Mouse (Mus musculus) layer of hippocampus, adult 18-20 months (tissue): ENCODE measurements at regions not wholly inside any gene's neighbourhood (a gene's known extent, or its start where the extent isn't known, plus 50 kb on each side); places are given as distances from the start of the nearest gene placed in this dataset.
A peak's percentile ranks its signal among the peaks of the same experiment; 100 is the strongest.

Source experiments
- DNase-seq, 2 experiments: peaks; one replicate each; pipeline ENCODE4 v3.0.0; 2022; ENCODE audit warnings: low spot score in 2 of 2

DNA sequence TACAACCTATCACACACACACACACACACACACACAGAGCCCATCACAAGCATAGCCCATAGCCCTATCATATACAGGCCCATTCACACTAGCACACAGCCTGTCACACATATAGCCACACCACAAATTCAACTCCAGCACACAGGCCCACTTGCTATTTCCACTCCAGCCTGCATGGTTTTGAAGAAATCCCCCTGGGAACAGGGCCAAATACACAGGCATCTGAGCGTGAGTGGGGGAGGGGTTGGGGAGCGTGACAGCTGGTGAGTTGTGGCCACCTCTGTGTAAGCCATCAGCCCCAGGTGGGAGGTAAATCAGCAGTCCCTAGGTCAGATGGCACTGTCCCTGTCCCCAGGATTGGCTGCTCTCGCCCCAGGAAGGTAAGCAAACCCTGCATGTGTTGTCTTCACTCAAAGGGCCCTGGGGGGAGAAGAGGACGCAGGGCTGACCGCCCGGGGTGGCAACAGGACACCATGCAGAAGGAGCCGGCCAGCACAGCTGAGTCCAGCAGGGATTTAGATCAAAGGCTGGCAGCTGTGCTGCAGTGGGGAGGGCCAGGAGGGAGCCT lies 153.6 kb upstream of the Gm3448 start:
- no peak for DNase-seq

DNA sequence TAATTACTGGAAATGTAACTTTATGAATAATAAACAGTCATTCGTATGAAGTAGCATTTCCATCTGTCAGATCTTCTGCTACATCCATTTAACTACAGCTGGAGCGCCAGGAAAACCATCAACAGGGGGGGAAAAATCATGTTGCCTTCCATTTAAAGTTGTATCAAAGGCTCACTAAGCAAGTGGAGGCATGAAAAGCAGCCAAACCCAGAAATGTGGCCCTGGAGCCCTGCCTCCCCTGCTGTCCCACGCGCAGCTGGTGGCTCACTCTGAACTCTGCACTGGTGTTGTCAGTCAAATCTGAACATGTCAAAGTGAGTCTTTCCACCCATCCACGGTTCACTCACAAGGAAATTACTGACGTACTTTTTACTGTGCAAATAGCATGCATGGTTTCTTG lies 152.5 kb upstream of the Gm3448 start:
- DNase-seq, result peak; percentile 40 to 69

DNA sequence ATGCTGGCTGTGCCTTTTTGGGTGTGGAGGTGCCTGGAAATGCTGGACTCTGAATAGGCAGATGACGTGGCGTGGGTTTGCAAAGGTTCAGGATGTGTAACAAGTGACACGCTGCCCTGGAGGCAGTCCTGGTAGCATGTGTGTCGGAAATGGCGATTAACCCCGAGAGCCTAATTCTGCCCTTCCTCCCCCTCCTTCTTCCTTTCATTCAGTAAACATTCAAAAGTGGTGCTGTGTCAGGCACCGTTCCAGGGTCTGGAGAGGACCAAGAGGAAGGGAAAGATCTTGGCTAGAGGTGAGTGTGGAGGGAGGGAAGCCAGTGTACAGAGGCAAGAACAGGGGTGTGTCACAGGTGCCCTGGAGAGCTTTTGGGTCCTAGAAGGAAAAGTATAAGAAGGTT lies 151.5 kb upstream of the Gm3448 start:
- no peak for DNase-seq

DNA sequence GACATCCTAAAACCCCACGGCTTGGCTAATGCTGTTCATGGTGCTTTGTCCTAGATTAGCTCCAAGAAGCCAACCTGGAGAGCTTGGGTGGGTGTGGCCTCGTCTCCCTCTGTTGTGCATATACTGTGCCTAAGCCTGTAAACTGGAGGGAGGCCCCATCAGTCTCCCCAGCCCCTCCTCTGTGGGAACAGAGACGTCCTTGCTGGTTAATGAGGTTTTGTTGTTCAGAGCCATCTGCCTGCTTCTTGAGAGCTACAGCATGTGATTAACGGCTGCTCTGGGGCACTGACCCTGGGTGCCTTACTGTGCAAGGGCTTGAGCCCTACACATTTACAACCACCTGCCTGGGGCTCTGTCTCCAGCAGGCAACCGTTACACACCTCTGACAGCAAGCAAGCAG lies 143.9 kb upstream of the Gm3448 start:
- DNase-seq, result no peak

DNA sequence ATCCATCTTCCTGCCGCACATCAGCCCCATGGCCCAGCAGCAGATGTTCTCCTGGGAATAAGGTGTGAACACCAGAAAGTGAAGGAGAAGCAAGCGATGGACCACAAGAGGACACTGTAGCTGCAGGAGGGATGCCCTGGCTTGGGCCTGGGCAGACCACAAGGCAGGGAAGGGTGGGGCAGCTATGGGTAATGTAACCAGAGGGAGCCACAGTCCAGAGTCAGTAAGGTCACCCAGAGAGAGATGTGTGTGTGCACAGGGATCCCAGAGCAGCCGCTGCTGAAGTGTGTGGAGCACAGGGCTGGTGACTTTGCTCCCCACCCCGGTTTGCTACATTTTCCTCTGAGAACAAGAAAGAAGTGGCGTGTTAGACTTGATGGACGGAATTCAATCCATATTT lies 142.5 kb upstream of the Gm3448 start:
- DNase-seq, result no peak

DNA sequence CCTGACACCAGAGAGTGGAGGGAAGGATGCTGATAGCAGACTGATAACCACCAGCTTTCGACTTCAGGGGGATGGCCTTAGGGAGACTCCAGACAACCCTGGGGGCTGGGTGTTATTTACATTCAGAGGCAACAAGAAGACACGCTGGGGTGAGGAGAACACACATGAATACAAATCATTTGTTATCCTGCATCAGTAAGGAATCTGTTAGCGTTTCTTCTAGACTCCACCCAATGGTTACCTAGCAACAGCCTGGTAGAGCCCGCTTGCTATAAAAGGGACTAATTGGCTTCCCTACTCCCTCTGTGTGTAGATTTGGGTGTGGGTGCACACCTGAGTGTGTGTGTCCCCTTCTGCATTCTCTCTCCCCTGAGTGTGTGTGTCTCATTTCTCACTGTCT lies 140.8 kb upstream of the Gm3448 start:
- no peak for DNase-seq

DNA sequence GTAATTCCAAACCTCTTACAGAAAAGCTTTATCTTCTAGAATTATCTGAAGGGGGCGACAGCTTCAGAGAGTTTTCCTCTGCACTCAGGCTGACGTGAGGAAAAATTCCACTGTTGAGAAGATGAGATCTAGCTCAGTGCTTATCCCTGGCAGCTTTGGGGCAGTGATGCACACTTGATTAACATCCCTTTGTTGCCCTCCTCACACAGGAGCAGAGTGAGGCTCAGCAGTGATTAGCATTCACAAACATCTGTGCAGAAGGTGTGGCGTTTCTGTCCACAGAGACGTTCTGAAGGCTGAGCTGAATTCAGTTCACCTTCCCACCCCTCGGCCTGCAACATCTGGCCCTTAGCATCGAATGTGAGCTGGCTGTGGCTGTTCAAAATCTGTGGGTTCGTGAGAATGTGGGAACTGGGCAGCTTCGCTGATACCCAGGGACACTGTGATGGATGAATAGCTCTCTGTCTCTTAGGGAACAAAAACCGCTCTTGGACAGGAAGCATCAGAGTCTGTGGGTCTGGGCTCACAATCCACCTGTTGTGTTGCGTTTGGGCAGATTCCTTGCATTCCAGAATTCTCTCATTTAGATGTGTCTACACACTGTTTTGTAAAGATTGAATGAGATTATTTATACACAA lies 139.0 kb upstream of the Gm3448 start:
- peak in 1 of 2 experiments; percentile 19 for DNase-seq

DNA sequence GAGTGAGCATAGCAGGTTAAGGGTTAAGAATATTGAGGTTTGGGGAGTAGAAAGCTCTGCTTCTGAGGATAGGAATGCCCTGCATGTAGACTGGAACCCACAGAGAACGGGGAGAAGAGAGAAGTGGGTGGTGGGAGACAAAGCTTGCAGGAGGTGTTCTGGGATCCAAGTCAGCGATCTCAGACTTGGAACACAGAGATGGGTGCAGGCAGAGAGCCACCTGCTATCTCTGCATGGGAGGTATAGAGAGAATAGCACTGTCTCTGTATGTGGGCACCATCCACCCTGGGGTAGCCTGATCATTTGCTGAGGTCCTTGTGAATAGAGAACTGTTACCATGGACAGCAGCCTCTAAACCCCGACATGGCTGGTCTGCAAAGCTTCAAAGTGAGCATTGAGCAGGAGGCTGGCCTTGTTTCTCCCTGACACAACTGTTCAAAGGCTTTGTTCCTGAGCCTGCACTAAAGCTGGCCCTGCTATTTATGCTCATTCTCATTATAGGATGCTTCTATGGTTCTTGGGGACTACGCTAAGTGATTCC lies 138.1 kb upstream of the Gm3448 start:
- DNase-seq, result peak in 1 of 2 experiments; percentile 38

DNA sequence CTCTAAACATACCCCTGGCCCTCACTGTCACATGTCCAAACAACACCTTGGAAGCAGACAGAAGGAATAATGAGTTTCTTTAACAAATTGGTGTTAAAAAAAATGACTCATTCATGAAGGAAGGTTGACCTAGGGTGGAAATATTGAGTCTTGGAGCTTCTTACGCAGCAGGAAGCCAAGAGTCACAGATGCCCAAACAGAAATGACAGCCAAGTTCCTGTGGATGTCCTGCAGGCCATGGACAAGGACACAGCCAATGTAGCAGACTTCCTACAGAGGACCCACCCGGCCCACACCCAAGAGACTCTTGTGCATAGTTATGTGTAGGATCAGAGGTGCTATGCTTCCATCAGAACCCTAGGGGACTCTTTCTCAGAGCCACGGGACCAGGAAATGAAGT lies 136.1 kb upstream of the Gm3448 start:
- DNase-seq, result no peak

DNA sequence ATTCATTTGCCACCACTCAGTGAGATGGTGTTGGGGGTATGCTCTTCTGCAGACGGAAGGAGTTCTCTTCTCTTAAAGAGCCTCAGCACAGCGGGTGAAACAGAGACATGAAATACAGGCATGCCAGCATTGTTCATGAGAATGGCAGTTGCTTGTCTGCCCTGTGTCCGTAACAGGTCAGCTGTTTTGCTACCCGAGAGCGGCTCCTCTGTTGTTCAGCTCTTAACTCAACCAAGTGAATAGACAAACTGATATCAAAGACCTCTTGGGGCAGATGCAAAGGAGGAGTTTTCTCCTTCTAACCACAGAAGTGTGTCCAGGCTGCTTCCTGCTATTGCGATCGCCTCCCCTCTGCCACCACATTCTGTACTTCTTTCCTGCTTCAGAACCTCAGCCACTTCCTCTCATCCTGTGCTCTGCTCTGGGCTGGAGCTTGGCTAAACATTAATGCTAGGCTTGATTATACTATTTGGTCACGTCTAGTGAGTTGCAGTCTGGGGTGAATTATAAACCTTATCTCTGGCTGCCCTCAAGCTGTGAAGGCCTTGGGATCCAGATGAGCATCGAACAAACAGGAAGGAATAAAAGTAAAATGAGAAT lies 133.1 kb upstream of the Gm3448 start:
- no peak for DNase-seq

DNA sequence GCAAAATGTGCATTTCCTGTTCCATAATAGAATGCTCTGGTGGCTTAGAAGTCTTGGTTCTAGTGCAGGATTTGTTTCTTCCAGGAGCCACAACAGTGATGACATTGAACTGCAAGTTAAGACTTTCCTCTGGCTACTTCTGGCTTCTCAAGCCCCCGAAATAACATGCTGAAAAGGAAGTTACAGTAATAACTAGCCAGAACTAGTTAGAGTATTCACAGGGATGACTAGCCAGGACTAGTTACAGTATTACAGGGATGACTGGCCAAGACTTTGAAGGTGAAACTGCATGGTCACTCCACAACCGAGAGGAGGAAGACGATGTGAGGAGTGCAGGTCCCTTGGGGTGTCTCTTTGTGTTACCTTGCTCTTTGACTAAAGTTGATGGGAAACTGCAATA lies 126.6 kb upstream of the Gm3448 start:
- DNase-seq, result no peak

DNA sequence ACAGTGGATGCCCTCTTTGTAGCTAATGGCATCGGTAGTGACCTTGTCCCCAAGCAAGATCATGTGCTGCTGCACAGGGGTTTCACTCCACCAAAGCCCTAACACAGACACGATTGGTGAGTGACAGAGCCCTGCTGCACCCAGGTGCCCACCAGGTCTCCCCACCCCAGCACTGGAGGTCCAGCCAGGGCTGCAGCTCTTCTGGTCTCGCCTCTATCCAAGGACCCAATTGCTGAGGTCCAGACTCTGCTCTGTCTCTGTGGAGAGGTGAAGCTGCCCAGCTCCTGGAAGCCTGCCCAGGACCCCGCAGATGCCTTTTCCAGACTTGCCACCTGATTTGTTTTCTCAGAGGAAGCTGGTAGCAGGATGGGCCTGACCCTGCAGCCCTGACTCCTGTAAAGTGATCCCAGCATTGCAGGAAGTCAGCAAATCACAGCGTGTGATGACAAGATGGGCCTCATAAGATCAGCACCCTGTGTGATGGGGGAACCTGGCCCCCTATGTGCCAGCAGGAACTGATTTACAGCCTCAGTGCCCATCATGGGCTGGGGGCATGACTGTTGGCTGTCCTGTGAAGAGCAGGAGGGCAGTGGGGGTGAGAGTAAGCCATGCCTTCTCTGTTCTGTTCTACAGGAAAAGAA lies 116.5 kb upstream of the Gm3448 start:
- no peak for DNase-seq

DNA sequence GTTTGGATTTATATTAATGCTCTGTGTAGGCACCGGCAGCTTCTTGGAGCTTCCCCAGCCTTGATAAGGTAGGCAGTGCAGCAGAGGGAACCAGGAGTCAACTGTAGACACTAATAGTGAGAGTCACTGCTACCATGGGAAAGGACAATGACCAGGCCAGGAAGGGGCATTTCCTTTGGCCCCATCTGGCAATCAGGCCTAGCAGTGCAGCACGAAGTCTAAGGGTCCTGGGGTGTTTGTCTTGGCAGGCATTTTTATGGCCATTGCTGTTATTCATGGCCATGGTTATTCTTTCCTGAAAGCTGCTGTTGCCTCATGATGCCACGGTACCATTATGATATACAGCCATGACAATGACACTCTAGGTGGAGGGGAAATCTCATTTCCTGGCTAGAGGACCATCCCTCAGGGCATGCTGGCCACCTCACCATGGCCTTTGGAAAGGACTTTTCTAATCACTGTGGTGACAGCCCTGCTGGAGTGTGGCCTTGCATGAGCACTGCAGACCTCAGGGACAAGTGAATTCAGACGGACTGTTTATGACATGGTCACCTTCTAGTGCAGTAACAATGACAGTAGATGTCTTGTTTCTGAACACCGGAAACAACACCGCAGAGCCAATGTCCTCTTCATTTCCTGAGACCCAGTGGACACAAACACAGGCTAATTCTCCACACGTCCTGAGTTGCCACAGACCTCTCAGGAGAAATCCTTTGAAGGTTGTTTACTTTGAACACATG lies 111.8 kb upstream of the Gm3448 start:
- DNase-seq, result no peak

DNA sequence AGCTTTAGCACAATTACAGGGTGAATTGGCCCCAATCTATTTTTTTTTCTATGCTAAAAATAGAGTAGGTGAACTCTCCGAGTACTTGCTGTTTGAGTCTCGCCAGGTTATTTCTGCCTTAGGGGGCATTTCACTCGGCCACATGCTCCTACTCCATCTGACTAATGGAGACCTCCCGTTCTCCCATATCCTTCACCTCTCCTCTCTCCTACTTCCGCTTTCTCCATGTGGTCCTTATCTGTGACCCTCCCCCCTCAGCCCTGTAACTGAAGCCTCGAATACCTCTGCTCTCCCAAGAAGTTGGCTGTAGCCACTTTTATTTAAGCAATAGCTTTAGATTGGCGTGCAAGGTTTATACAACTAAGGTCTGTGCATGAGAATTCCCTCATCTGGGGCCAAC lies 111.1 kb upstream of the Gm3448 start:
- no peak for DNase-seq

DNA sequence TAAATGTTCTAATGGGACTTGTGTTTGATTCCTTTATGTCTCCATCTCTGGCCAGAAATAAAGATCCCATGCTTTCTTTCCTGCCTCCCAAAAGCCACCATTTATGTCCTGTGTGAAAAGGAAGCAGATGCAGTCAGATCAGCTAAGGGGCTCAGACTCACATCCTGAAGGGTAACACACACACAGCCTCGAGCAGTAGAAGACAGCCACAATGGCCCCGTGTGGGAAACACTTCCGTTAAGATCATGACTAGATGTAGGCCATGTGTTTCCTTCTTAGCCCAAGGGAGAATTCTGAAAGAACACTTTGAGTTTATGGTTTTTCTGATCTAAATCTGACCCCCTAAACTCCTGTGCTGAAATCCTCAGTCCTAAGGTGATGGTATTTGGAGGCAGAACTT lies 110.4 kb upstream of the Gm3448 start:
- no peak for DNase-seq

DNA sequence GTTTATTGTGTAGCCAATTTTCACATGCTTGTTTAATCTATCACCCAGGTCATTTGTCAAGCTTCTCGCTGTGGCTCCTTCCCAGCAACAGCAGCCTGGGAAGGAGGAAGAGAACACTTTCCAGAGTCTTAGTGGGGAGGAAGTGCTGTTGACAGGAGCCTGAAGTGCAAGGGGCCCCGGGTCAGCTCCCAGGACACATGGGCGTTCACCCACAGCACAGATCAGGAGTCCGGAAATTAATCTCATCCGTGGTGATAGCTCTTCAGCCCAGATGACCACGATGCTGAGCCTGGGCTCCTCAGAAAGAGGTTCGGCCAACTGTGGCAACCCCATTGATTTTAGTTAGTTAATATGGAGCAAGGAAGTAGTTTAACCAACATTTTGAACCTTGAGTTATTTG lies 105.3 kb upstream of the Gm3448 start:
- no peak for DNase-seq

DNA sequence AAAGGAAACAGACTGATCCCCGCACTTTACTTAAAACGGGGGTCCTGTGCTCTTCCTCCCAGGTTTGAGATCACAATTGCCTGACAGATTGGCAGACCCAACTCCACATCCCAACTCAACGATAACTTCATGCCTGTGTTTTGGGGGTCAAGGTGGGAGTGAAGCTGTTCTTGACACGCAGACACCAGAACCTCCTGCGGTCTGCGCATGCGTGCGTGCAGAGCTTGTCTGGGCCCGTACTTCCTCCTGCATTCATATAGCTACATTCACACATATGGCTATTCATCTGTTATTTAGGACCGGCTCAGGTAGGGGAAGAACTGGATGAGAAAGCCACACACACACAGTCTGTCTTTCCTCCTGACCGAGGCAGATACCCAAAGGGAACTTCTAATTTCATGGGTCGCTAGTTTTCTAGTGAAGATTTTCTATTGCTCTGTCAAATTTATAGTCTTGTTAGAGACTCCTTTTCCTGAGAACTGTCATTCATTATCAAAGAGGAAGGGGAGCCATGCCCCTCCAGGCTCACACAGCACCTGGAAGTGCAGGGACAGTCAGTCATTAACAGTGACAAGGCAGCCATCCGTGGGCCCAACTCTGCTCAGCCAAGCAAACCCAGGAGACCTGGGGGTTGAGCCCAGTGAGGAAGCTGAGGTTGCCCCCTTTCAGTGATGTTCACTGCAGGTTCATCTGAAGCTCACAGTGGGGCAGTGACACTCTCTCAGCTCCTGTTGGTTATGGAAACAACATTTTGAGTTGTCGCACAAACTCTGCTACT lies 104.0 kb upstream of the Gm3448 start:
- no peak for DNase-seq

DNA sequence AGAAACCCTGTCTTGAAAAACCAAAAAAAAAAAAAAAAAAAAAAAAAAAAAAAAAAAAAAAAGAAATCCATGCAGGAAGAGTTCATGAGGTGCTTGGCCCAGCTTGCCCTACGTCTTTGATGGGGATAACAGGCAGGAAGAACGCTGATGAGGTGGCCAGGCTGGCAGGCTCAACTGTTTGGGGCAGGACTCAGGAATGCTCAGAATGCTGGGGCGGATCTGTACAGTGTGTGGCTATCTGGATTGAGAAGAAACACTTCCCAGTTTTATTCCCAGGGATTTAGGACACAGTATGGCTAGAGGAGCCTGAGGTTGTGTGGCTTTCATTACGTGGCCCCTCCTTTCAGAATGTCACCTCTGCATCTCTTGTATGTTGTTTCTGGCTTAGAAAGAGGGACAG lies 99.1 kb upstream of the Gm3448 start:
- no peak for DNase-seq
